Mouse (Mus musculus) neural tube, embryonic 11.5 days (tissue): ENCODE results near the gene Sumo3. TPM values are rescaled to one million over a fixed set of nuclear protein-coding genes. Genes with fewer than 3 reads are reported as not detected.

Experiments
- microRNA counts: library from miRNA; unstranded; fragments of <30 nt; microRNA quantifications from one replicate; lab custom pipeline; 2015
- microRNA-seq: library from miRNA; unstranded; fragments of <30 nt; microRNA quantifications from one replicate; pipeline ENCODE4, GENCODE M21; 2016
- polyA plus RNA-seq: library from polyadenylated mRNA; unstranded; fragments of >200 nt; fragmentation: Nextera tagmentation; extraction: Ambion mirVana; gene quantifications from 2 replicates; pipeline ENCODE4 v1.2.1, GENCODE M21; 2014

Gene Sumo3
- polyA plus RNA-seq, 1 experiment from 2014 or later = 346 TPM

MicroRNAs encoded within 50 kb of the gene (microRNA counts, 519-probe panel; counts per million panel counts)
- 171 counts per million, percentile 57 among the panel's probes with 10 or more counts for microRNA mmu-miR-1930 (lab: Ali Mortazavi, UCI)

Small RNAs within 50 kb of the gene (microRNA-seq; reads per million reads assigned to microRNA genes)
- 16.4 reads per million, percentile 26 among the genes with 10 or more reads in this experiment for gene Mir1930

Other genes starting within 250 kb of the Sumo3 start
- 5.1 and 5.2 TPM in 2 replicates for gene Adarb1, start 187.8 kb upstream of the Sumo3 start, polyA plus RNA-seq
- 45.7 and 49.0 TPM in 2 replicates for gene Fam207a, start 90.3 kb upstream of the Sumo3 start, polyA plus RNA-seq
- gene Itgb2, start 75.8 kb upstream of the Sumo3 start, polyA plus RNA-seq = 1.5 TPM in 2 replicates
- 71.4 and 72.1 TPM in 2 replicates for gene Pttg1ip, start 24.4 kb upstream of the Sumo3 start, polyA plus RNA-seq
- gene Gm49325, start 100 bp downstream of the Sumo3 start, polyA plus RNA-seq = 1.4 and 4.8 TPM in 2 replicates
- gene Ube2g2, start 16.2 kb downstream of the Sumo3 start, polyA plus RNA-seq = 65.9 and 66.0 TPM in 2 replicates
- 0.92 and 1.0 TPM in 2 replicates for gene Tspear, start 80.5 kb downstream of the Sumo3 start, polyA plus RNA-seq
- not detected in 2 replicates for gene Gm19402, start 84.7 kb downstream of the Sumo3 start, polyA plus RNA-seq
- not detected in 2 replicates for gene Gm9508, start 91.1 kb downstream of the Sumo3 start, polyA plus RNA-seq
- not detected in 2 replicates for gene Gm10272, start 100.5 kb downstream of the Sumo3 start, polyA plus RNA-seq
- gene Gm10024, start 105.4 kb downstream of the Sumo3 start, polyA plus RNA-seq = not detected in 2 replicates
- not detected in 2 replicates for gene Gm10142, start 109.7 kb downstream of the Sumo3 start, polyA plus RNA-seq
- gene Krtap12-1, start 114.5 kb downstream of the Sumo3 start, polyA plus RNA-seq = not detected in 2 replicates
- not detected in 2 replicates for gene Gm10100, start 120.4 kb downstream of the Sumo3 start, polyA plus RNA-seq
- not detected in 2 replicates for gene Gm18596, start 136.5 kb downstream of the Sumo3 start, polyA plus RNA-seq
- gene Gm9736, start 145.3 kb downstream of the Sumo3 start, polyA plus RNA-seq = not detected in 2 replicates
- not detected in 2 replicates for gene Gm3233, start 153.6 kb downstream of the Sumo3 start, polyA plus RNA-seq
- not detected in 2 replicates for gene Gm3238, start 165.2 kb downstream of the Sumo3 start, polyA plus RNA-seq
- gene Gm7138, start 170.8 kb downstream of the Sumo3 start, polyA plus RNA-seq = not detected in 2 replicates
- not detected in 2 replicates for gene Gm3250, start 176.4 kb downstream of the Sumo3 start, polyA plus RNA-seq
- gene Gm7137, start 182.1 kb downstream of the Sumo3 start, polyA plus RNA-seq = not detected in 2 replicates
- gene Gm9639, start 189.0 kb downstream of the Sumo3 start, polyA plus RNA-seq = not detected in 2 replicates
- gene Gm19668, start 193.0 kb downstream of the Sumo3 start, polyA plus RNA-seq = not detected in 2 replicates
- not detected in 2 replicates for gene Gm9507, start 205.7 kb downstream of the Sumo3 start, polyA plus RNA-seq
- not detected in 2 replicates for gene Gm2696, start 208.6 kb downstream of the Sumo3 start, polyA plus RNA-seq
- not detected in 2 replicates for gene Krtap10-4, start 221.0 kb downstream of the Sumo3 start, polyA plus RNA-seq
- gene Krtap10-10, start 229.8 kb downstream of the Sumo3 start, polyA plus RNA-seq = not detected in 2 replicates
- not detected in 2 replicates for gene Gm36176, start 240.7 kb downstream of the Sumo3 start, polyA plus RNA-seq
- not detected in 2 replicates for gene Gm10318, start 246.8 kb downstream of the Sumo3 start, polyA plus RNA-seq